Mouse (Mus musculus): ENCODE results near the gene Cab39l.

- TF ChIP-seq CTCF (IDR thresholded peaks at IDR 0.05; ENCODE audit: low read depth, low read length): no peak
- no peak for TF ChIP-seq POLR2A (IDR thresholded peaks at IDR 0.05; ENCODE audit: borderline replicate concordance, low read depth, low read length)
Observed at GRCm38 (mm10) chr14:59532986-59533385, 92.2 kb downstream of the Cab39l start.
